Mouse (Mus musculus): ENCODE results near the gene Drc1. TPM values are rescaled to one million over a fixed set of nuclear protein-coding genes. Genes with fewer than 3 reads are reported as not detected.

Drc1 gene
- polyA plus RNA-seq, 2 experiments = 0.14 to 0.50 TPM

DNA sequence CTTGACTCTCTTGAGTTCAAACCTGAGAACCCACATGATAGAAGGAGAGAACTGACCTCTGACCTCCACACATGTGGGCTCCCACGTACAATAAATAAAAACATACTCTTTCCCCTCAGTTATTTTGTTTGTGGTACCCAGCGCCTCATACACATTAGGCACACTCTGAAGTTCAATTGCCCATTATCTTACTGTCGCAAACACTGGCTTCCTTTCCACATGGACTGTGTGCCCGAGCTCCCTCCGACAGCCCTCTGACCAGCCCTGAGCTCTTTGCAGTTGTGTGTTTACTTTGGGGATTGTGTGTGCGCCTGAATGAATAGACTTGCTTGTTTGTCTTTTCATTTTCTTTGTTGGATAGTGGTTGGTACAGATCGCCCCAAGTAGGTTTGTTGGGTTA is 75.5 kb downstream of the Drc1 start:
- TF ChIP-seq POLR2A (IDR thresholded peaks at IDR 0.05; ENCODE audit: borderline replicate concordance, extremely low read depth, insufficient read depth, insufficient read length) = no peak
- H3K4me3 ChIP-seq (replicated peaks; ENCODE audit: low read length) = no peak overlapping the region
- H3K9me3 ChIP-seq (ENCODE audit: control insufficient read depth, low read length) = no peaks in the 10 kb centered on the region
- H3K4me2 ChIP-seq (replicated peaks; ENCODE audit: low read depth, low read length, severe bottlenecking) = no peak overlapping the region
- H3K27me3 ChIP-seq (ENCODE audit: control insufficient read depth, insufficient read depth, low read length) = no peaks in the 10 kb centered on the region
- H3K4me1 ChIP-seq (ENCODE audit: control insufficient read depth, insufficient read depth, low read length) = no peaks in the 10 kb centered on the region
- no peaks in the 10 kb centered on the region for H3K36me3 ChIP-seq (ENCODE audit: control insufficient read depth, insufficient read depth, low read length)
- no peak for ATAC-seq (ENCODE audit: low FRiP score, low read depth)
- no peak overlapping the region for H3K9ac ChIP-seq (ENCODE audit: low read depth, low read length, severe bottlenecking)
- DNase-seq (ENCODE audit: low spot score) = no peak
- no peak overlapping the region for H3K27ac ChIP-seq (replicated peaks; ENCODE audit: low read depth, low read length)
- 78% methylated on average over 7 of the region's 7 CpGs for WGBS

DNA sequence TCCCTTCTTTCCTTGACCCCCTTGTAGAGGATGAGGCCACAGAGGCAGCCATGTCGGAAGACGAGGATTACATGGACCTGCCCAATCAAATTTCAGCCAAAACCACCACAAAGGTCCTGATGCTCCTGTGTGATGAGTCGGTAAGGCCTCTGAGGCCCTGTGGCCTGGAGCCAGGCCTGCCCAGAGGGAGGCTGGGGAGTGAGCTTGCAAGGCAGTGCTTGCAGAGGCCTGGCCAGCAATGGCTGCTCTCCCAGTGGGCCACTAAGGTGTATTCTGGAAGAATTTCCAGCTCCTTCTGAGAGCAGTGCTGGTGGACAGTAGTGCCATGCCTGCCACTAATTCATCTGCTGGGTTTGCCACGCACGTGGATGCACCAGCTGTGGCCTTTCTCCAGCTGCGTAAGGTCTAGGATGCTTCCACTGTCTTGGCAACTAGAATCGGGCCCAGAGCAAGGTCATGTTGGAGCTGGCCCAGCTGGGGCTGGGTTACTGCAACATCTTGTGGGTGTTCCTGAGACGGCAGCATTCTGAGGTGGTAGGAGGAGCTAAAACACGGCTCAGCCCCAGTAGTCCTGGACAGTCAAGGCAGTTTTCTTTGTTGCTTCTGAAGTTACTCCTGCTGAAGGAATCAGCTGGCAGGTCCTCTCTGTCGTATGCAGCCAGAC is 77.4 kb downstream of the Drc1 start:
- 78% methylated on average over 10 of the region's 10 CpGs for whole genome bisulfite sequencing
- DNase-seq (ENCODE audit: low spot score) = no peak
- Histone ChIP-seq H3K27ac (replicated peaks; ENCODE audit: low read depth, low read length) (no peak overlapping the region), H3K9me3 (ENCODE audit: control insufficient read depth, low read length) (no peaks in the 10 kb centered on the region), H3K4me1 (ENCODE audit: control insufficient read depth, insufficient read depth, low read length) (no peaks in the 10 kb centered on the region), H3K4me2 (replicated peaks; ENCODE audit: low read depth, low read length, severe bottlenecking) (no peak overlapping the region), H3K27me3 (ENCODE audit: control insufficient read depth, insufficient read depth, low read length) (no peaks in the 10 kb centered on the region), H3K36me3 (ENCODE audit: control insufficient read depth, insufficient read depth, low read length) (no peaks in the 10 kb centered on the region), H3K4me3 (replicated peaks; ENCODE audit: low read length) (no peak overlapping the region), H3K9ac (ENCODE audit: low read depth, low read length, severe bottlenecking) (no peak overlapping the region)
- no peak for ATAC-seq (ENCODE audit: low FRiP score, low read depth)
- TF ChIP-seq POLR2A (IDR thresholded peaks at IDR 0.05; ENCODE audit: borderline replicate concordance, extremely low read depth, insufficient read depth, insufficient read length) = no peak

- H3K36me3 ChIP-seq (ENCODE audit: control insufficient read depth, insufficient read depth, low read length) = no peaks in the 10 kb centered on the region
- no peak overlapping the region; the same call in 1 of the 2 replicates for H3K9ac ChIP-seq (ENCODE audit: low read depth, low read length, severe bottlenecking)
- H3K4me1 ChIP-seq (ENCODE audit: control insufficient read depth, insufficient read depth, low read length) = no peaks in the 10 kb centered on the region
- DNase-seq (ENCODE audit: low spot score) = no peak
- TF ChIP-seq POLR2A (IDR thresholded peaks at IDR 0.05; ENCODE audit: borderline replicate concordance, extremely low read depth, insufficient read depth, insufficient read length) = no peak
- WGBS = 69% methylated on average over 8 of the region's 8 CpGs
- H3K4me3 ChIP-seq (replicated peaks; ENCODE audit: low read length) = no peak overlapping the region
- H3K9me3 ChIP-seq (ENCODE audit: control insufficient read depth, low read length) = no peaks in the 10 kb centered on the region
- H3K27ac ChIP-seq (replicated peaks; ENCODE audit: low read depth, low read length) = no peak overlapping the region
- no peaks in the 10 kb centered on the region for H3K27me3 ChIP-seq (ENCODE audit: control insufficient read depth, insufficient read depth, low read length)
- H3K4me2 ChIP-seq (replicated peaks; ENCODE audit: low read depth, low read length, severe bottlenecking) = no peak overlapping the region
- ATAC-seq (ENCODE audit: low FRiP score, low read depth) = no peak
These were observed 86.2 kb downstream of the Drc1 start for GRCm38 (mm10) chr5:30367405-30367804.

- Histone ChIP-seq H3K36me3 (ENCODE audit: control insufficient read depth, insufficient read depth, low read length) (no peaks in the 10 kb centered on the region), H3K27ac (replicated peaks; ENCODE audit: low read depth, low read length) (no peak overlapping the region), H3K9ac (ENCODE audit: low read depth, low read length, severe bottlenecking) (no peak overlapping the region), H3K4me2 (replicated peaks; ENCODE audit: low read depth, low read length, severe bottlenecking) (no peak overlapping the region), H3K27me3 (ENCODE audit: control insufficient read depth, insufficient read depth, low read length) (no peaks in the 10 kb centered on the region), H3K9me3 (ENCODE audit: control insufficient read depth, low read length) (no peaks in the 10 kb centered on the region), H3K4me3 (replicated peaks; ENCODE audit: low read length) (no peak overlapping the region), H3K4me1 (ENCODE audit: control insufficient read depth, insufficient read depth, low read length) (no peaks in the 10 kb centered on the region)
- TF ChIP-seq POLR2A (IDR thresholded peaks at IDR 0.05; ENCODE audit: borderline replicate concordance, extremely low read depth, insufficient read depth, insufficient read length) = no peak
- DNase-seq (ENCODE audit: low spot score) = no peak
- ATAC-seq (ENCODE audit: low FRiP score, low read depth) = no peak
- 82% methylated on average over 5 of the region's 5 CpGs for WGBS
These were observed 88.2 kb downstream of the Drc1 start for GRCm38 (mm10) chr5:30369426-30369825.

- no peak for ATAC-seq (ENCODE audit: low FRiP score, low read depth)
- WGBS = 45% methylated on average over 6 of the region's 7 CpGs
These were observed 101.7 kb downstream of the Drc1 start for GRCm38 (mm10) chr5:30382876-30383275.

More at GRCm38 (mm10) chr5:30382876-30383275, 101.7 kb downstream of the Drc1 start:
- H3K4me2 ChIP-seq (replicated peaks; ENCODE audit: low read depth, low read length, severe bottlenecking) = no peak overlapping the region
- H3K4me3 ChIP-seq (replicated peaks; ENCODE audit: low read length) = no peak overlapping the region
- no peak overlapping the region for H3K27ac ChIP-seq (replicated peaks; ENCODE audit: low read depth, low read length)
- DNase-seq (ENCODE audit: low spot score) = no peak
- no peaks in the 10 kb centered on the region for H3K4me1 ChIP-seq (ENCODE audit: control insufficient read depth, insufficient read depth, low read length)
- no peaks in the 10 kb centered on the region for H3K27me3 ChIP-seq (ENCODE audit: control insufficient read depth, insufficient read depth, low read length)
- H3K9me3 ChIP-seq (ENCODE audit: control insufficient read depth, low read length) = no peaks in the 10 kb centered on the region
- no peak for TF ChIP-seq POLR2A (IDR thresholded peaks at IDR 0.05; ENCODE audit: borderline replicate concordance, extremely low read depth, insufficient read depth, insufficient read length)
- no peak overlapping the region for H3K9ac ChIP-seq (ENCODE audit: low read depth, low read length, severe bottlenecking)
- H3K36me3 ChIP-seq (ENCODE audit: control insufficient read depth, insufficient read depth, low read length) = no peaks in the 10 kb centered on the region

Data from limb, embryonic 14.5 days (tissue).